Mouse (Mus musculus): Measurements from ENCODE around the gene Cd79a. TPM values are rescaled to one million over a fixed set of nuclear protein-coding genes. Genes with fewer than 3 reads are reported as not detected.
A peak's percentile ranks its signal among the peaks of the same experiment; 100 is the strongest.
"Not testable (repeated sequence)": the region's sequence is repeated elsewhere in the genome, so short reads cannot be mapped to it uniquely, and the experiment has no call there.

The Cd79a gene
- polyA plus RNA-seq, 3 experiments from 2014 or later = 2.2 to 13.5 (median 10.8) TPM

DNA sequence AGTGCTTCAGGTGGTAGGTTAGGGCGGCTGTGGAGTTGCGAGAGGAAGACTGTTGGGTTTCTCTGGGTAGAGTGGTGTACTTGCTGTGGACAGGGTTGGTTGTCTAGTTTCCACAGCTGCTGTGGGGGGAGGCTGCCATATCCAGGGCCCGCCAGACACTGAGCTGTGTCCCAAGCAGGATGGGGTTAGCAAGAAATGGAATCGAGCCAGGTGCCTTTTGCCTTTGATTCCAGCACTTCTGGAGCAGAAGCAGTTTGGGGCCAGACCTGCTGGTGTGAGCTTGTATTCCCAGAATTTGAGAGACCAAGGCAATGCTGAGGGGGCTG, 10.9 kb upstream of the Cd79a start:
- ATAC-seq = no peak

DNA sequence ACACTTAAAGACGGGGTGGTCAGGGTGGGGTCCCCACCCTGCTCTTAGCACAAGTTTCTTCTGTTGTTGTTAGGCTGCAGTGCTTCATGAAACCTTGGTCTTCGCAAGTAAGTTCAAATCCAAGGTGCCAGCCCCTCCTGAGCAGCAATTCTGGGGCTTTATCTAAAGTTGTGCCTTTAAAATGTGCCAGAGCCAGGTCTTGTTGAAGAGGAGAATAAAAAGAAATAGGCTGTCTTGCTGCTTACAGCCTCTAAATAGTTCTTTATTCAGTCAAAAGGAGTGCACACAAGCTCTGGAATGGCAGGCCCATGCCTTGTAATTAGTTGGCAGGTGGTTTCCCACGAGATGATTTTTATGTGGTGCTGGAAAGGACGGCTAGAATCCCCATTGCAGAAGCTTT, 10.1 kb upstream of the Cd79a start:
- no peak for ATAC-seq

DNA sequence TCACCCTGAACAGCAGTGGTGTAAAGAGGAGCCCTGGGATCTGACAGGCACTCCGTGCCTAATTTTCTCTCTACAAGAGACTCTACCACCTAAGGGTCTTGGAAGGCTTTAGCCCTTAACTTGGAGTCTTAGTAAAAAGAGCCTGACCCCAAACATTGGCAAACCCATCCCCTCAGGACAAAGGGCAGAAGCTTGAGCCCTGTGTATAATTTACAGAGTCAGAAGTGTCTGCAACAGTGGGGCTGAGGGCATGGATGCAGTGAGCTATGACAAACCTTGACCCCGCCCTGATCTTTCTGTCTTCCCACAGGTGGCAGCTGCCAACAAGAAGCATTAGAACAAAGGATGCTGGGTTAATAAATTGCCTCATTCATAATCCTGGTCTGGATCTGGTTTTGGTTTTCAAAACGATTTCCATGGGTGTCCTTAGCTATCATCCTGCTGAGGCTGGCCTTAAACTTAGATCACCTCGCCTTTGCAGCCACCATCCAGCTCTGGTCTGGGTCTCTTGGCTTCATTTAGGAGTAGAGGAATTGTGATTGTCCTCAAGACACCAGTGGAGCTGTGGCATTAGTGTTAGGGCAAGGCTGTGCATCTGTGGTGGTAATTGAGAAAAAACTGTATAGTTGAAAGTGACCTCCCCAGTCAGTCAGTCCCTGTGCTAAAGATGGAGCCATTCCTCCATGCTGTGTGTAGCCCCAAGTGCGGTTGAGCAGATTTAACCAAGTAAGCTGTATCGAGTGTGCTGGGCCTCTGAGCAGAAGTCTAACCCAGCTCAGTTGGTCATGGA, 7.6 kb upstream of the Cd79a start:
- no peak for ATAC-seq

DNA sequence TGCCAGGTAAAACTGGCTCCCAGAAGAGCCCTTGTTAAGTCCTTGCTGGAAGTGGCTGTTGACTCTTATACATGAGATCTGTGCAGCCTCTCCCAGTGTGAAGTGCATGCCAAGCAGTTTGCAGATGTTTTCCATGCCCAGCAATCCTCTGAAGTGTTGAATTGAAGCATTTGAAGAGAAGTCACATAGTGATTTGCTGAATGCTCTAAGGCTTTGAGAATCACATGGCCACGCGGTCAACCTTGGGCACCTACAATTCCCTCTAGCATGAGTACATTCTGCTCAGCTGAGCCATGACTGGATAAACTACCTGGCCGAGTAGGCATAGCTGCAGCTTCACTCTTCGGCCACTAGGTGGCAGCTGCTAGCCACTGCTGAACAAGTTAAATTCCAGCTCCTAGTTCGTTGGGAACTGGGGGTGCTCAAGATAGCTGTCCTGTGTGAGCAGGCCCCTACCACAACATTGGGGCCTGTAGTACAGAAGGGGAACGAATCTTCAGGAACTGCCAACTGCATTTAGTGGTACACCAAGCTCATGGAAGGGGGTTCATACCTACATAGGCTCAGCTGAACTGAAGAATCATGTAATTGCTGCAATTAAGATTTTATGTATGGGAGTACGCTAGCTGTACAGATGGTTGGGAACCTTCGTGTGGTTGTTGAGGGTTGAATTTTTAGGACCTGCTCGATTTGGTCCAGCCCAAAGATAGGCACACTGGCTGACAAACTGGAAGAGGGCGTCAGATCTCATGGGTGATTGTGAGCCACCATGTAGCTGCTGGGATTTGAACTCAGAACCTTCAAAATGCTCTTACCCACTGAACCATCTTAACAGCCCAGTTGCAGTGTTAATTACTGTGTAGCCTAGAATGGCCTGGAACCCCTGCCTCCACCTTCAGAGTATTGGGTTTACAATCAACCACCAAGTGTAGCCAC, 6.6 kb upstream of the Cd79a start:
- peak; percentile 78 for ATAC-seq

DNA sequence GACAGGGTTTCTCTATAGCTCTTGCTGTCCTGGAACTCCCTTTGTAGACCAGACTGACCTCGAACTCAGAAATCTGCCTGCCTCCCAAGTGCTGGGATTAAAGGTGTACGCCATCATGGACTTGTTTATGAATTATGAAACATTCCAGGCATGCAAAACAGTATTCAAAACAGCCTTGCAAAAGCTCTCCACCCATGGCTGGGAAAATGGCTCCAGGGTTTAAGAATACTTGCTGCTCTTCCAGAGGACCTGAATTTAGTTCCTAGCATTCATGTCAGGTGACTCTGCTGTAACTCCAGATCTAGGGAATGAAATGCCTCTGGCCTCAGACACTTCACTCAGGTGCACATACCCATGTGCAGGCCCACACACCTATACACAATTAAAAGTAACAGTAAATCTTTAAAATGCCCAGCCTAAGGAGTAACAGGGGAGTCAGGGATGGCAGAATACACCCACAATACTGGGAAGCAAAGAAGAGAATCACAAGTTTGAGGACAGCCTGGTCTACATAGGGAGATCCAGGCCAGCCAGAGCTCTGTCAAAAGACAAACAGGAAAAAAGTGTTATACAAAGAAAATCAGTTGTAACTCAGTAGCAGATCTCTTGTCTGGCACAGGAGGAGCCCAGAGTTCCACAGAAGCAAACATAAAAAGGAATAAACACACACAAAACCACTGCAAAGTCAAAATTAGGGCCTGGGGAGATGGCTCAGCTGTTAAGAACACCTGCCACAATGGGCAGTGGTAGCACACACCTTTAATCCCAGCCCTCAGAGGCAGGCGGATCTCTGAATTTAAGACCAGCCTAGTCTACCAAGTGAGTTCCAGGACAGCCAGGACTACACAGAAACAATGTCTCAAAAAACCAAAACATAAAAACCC, 5.7 kb upstream of the Cd79a start:
- ATAC-seq = no peak

DNA sequence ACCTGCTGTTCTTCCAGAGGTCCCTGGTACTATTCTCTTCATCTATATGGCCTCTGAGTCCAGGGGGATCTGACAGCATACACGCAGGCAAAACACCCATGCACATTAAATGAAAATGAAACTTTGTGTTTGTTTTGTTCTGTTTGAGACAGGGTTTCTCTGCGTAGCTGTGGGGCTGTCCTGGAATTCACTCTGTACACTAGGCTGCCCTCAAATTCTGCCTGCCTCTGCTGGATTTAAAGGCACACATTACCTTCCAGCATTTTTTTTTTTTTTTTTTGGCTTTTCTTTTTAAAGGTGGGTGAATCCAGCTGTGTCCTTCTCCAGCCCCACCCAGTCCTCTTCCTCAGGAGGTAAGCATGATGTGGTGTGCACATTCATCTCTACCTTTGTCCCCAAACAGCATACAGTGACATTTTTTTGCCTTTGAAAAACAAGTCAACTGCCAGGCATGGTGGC, 5.0 kb upstream of the Cd79a start:
- ATAC-seq = peak; percentile 57

GRCm38 (mm10) chr7:24895749-24896148, 1.4 kb upstream of the Cd79a start:
- not testable (repeated sequence) for ATAC-seq

- no peak for ATAC-seq
Measured at GRCm38 (mm10) chr7:24896269-24896668, 912 bp upstream of the Cd79a start.

DNA sequence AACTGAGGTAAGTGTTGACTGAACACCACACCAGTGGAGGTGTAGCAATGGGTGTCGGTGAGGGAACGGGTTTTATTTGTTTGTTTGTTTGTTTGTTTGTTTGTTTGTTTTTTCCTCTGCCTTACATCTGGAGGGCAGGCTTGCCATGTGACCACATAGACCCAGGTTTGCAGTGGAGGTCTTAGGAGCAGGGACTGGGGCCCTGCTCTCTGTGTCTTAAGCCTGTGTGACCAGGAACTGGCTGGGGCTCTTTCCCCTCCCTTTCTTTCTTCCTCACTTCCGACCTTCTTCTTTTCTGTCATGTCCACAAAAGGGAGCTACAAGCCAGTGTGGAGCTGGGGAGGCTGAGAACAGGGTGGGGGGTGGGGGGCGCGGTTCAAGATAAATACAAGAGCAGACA, 778 bp downstream of the Cd79a start:
- no peak for ATAC-seq

GRCm38 (mm10) chr7:24901114-24901513, 3.9 kb downstream of the Cd79a start:
- ATAC-seq = no peak

DNA sequence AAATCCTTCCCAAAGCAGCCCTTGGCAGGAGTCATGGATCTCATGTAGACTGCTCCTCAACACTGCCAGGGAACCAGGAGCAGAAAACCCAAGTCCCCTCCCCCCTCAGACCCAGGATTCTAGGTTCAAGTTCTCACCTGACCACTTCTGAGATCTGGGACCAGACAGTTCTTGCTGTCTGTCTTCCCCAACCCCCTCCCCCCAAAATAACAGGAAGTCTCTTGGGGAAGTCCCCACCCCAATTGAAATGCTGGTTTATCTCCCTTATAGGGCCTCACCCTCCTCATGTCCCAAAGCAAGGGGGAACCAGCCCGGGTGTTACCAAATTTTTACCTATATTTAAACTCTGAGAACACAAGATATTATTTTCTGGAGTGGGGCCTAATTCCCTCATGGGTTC, 4.7 kb downstream of the Cd79a start:
- peak; percentile 45 for ATAC-seq

- no peak for ATAC-seq
Measured at GRCm38 (mm10) chr7:24902264-24902629, 5.1 kb downstream of the Cd79a start.

GRCm38 (mm10) chr7:24902630-24903443, 5.7 kb downstream of the Cd79a start, which contains the start of gene Arhgef1:
Gene Arhgef1, plus strand, starts transcription at chr7:24902912.
- peak; percentile 11 for ATAC-seq

GRCm38 (mm10) chr7:24903444-24903825, 6.3 kb downstream of the Cd79a start:
- ATAC-seq = no peak

GRCm38 (mm10) chr7:24904070-24904483, 6.9 kb downstream of the Cd79a start:
- peak; percentile 75 for ATAC-seq

DNA sequence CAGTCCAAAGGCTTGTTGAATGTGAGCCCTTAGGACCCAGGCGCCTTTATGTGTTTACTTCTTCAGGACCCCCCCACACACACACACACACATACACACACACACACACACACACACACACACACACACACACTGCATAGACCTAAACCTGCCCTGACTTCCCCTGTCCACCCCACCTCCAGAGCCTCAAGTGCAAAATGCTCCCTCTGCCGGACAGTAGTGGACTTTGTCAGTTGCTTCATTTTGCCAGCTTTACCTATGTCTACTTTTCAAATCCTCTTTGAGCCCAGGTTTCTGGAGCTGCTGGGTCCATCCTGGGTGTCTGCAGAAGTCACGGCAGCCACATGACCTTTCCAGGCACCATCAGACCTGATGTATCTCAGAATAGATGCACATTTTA, 7.8 kb downstream of the Cd79a start:
- no peak for ATAC-seq

- ATAC-seq = no peak
Measured at GRCm38 (mm10) chr7:24906551-24906950, 9.4 kb downstream of the Cd79a start.

DNA sequence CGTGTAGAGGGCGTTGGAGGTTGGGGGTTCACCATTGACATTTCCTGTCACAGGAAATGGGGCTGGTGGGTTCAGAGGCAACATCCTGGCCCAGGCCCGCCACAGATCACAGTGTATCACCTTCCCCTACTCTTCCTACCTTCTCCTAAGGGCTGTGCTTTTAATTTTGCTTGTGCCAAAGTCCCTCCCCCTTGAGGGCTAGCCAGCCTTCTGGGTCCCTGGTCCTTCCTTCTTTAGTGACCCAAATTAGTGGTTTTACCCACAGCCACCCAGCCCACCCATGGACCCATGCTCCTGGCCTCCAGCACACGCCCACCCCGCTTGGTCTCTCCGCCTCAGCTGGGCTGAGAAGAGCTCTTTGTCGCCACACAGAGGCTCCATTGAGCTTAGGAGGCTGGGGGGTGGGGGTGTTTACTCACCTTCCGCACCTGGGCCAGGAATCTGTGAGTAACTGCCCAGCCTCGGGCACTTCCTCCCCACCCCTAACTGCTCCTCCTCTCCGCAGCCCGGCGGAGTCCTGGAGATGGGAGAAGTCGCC, 10.1 kb downstream of the Cd79a start:
- peak; percentile 77 for ATAC-seq

DNA sequence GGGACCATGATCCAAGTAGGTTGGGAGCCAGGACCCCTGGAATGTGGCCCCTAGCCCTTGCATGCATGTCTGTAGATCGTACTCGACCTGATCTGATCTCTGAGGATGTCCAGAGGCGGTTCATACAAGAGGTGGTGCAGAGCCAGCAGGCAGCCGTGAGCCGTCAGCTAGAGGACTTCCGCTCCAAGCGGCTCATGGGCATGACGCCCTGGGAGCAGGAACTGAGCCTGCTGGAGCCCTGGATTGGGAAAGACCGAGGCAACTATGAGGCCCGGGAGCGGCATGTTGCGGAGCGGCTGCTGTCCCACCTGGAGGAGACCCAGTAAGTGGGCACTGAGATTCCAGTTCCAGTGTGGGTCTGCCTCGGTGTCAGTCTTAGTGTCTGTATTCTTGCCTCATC, 15.3 kb downstream of the Cd79a start:
- no peak for ATAC-seq

GRCm38 (mm10) chr7:24918763-24919323, 21.7 kb downstream of the Cd79a start:
- no peak for ATAC-seq

DNA sequence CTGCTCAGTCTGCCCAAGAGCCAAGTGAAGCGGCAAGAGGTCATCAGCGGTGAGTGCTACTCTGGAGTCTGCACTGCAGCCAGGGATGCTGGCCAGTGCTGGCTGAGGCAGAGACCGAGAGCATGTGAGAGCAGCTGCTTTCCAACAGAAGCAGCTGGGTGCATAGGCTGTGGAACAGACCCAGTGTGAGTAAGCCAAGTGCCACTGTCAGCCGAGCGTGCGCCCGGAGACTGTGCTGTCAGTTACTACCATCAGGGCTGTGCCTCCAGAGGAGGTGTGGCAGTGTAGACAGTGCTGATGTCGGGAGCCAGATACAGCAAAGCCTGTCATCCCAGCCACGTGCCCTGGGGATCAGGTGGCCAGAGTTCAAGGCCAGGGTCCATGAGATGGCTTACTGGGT, 22.5 kb downstream of the Cd79a start:
- ATAC-seq = no peak
